Mouse (Mus musculus) brain, adult 2 months (tissue): ENCODE measurements around the gene Ift43.

Experiments used
- DNase-seq: peaks from one replicate; pipeline ENCODE4 v3.0.0; 2011; ENCODE audit warnings: low read depth, low spot score

Gene Ift43

DNA sequence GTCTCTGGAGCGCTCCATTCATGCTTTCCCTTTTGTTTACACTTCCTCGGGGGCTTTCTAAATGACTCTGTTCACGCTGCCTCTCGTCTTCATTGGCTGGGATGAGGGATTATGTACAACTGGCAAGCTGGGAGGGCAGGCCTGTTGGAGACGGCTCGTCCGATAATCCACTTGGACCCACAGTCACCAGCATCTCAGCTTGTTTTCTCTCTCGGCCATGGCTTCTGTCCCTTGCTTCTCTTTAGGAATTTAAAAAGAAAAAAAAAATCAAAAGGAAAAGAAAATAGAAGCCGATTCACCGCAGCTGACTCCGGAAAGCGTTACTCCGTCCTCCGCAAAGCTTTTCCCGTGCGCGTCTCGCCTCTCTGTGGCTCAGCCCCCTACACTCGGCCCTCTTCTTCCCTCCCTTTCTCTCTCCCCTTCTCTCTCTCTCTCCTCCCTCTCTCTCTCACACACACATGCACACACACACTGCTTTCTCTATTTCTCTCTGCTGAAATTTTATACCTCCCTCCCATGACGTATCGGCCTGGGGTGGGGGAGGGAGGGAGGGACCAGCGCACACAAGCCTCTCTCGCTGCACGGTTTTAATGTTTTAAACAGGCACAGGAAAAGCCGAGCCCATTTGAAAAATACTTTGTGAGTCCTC is 3.7 kb upstream of the Ift43 start, which contains the start of gene Tgfb3:
Gene Tgfb3, minus strand, starts transcription at position 489 of the 649 bp plus-strand sequence.
- DNase-seq, result peak; percentile 88

DNA sequence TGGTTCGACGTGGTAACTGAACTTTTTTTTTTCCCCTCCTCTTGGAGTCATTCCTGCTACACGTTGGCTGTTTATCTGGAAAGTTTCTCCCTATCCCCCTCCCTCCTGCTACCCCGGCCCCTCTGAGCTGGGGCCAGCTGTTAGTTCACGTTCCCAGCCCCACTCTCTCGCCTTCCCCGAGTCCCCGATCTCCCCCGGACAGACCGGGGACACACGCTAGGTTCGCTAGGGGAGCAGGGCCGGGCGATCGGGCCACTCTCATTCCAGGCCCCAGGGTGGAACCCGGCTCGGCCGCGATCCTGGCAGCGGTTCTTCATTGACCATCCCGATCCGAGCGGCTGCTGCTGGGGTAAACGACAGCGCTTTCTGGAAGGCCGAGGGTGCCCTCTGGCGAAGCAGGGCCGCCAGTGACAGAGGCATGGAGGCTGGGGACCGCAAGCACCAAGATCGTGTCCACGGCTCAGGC is 3.1 kb upstream of the Ift43 start:
- DNase-seq, result peak; percentile 95

GRCm38 (mm10) chr12:86085873-86086272 is 3.5 kb downstream of the Ift43 start:
- DNase-seq, result peak; percentile 89

DNA sequence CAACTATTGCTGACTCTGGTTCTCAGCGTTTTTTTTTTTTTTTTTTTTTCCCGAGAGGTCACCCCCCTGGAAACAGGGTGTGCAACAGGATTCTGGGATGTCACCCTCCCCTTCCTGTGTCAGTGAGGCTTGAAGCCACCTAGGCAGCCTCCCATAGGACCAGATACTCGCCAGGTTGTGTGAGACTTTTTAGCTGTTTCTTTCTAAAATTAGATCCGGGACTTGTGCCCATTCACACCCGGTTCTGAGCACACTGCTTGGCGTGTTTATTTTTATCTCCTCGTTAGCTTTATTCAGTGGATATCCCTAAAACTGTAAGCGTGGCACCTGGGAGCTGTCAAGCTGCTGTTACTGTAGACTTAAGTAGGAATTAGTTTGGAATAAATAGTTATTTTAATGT is 4.2 kb downstream of the Ift43 start:
- DNase-seq, result peak; percentile 84

DNA sequence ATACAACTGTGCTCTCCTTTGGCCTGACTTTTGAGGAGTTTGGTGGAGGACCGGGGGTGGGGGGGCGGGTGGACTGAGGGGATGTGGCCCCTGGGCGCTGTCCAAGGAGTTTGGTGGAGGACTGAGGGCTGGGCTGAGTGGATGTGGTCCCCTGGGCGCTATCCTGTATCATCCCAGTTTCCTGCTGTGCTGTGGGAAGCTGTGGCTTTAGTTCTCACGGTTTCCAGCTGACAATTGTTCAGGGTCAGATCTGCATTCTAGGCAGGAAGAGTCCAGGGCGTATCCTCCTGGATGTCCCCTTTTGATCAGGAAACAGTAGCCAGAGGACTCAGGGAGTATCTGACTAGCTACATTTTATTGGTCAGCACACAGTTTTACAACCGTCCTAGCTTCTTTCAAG is 5.7 kb downstream of the Ift43 start:
- no peak for DNase-seq

GRCm38 (mm10) chr12:86090764-86091163 is 8.4 kb downstream of the Ift43 start:
- DNase-seq, result peak; percentile 72

GRCm38 (mm10) chr12:86091601-86092132 is 9.3 kb downstream of the Ift43 start:
- peak; percentile 75 for DNase-seq

GRCm38 (mm10) chr12:86094075-86094474 is 11.7 kb downstream of the Ift43 start:
- DNase-seq, result no peak

DNA sequence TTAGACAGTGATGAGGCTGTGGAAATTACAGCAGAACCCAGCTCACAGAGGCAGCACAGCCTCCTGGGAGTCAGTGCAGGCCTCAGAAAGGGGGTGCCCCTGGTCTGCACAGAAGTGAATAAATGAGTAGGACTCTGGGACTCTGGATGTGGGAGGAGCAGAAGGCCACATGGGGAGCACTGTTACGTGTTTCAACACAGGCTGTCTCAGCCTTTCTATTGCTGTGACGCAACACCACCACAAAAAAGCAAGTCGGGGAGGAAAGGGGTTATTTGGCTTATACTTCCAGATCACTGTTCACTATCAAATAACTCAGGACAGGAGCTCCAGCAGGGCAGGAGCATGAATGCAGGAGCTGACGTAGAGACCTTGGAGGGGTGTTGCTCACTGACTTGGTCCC is 13.5 kb downstream of the Ift43 start:
- no peak for DNase-seq

DNA sequence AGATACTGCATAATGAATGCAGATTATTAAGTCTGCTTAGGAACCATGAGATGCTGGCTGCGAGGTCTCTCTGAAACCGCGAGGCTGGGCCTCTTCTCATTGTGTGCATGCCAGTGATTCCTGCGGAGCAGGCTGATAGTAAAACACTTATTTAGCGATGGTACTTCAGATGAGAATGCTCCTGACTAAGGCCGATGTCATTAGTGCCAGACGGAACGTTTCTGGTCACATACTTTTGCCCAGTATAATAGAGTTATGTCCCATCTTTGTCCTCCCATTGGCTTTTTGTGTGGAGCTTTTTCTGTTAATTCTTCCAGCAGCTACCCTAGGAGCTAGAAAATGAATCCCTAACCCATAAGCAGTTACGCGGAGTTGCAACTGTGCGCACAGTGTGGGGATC is 15.4 kb downstream of the Ift43 start:
- no peak for DNase-seq

DNA sequence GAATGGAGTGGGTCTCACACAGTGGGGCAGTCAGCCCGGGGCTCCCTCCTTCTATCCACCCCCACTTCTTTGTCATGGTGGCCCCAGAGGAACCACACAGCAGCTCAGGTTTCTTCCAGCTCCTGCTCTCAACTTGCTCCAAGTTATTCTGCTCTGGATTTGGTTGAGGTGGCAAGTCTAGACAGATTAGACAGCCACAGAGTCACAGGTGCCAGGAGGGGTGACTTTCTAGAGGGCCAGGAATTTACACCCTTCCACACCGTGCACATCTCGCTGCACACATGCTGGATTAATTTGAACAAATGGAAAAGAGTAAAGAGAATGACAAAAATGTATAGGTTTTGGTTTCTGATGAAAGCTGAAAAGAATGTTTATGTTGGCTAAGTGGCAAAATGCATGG is 18.4 kb downstream of the Ift43 start:
- no peak for DNase-seq

- DNase-seq, result peak; percentile 47
Observed at GRCm38 (mm10) chr12:86102686-86103085, 20.3 kb downstream of the Ift43 start.

GRCm38 (mm10) chr12:86103391-86103790 is 21.1 kb downstream of the Ift43 start:
- peak; percentile 90 for DNase-seq

- DNase-seq, result no peak
Observed at GRCm38 (mm10) chr12:86103852-86104251, 21.5 kb downstream of the Ift43 start.

DNA sequence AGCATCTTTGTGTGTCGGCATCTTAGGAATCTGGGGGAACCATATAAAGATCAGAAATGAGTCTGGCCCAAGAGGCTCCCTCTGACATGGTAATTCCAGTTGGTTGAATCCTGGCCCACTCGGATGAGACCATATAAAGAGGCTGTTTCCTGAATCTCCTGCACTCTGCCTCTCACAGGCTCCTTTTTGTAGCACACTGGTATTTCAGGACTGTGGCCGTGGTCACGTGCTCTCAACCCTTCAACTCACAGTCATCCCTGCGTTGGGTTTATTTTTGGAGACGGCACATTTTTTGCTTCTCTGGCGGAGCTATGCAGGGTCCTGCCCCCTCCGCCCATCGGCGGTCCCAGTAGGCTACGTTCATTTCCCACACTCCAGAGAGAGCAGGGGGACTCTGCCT is 22.0 kb downstream of the Ift43 start:
- DNase-seq, result peak; percentile 54

DNA sequence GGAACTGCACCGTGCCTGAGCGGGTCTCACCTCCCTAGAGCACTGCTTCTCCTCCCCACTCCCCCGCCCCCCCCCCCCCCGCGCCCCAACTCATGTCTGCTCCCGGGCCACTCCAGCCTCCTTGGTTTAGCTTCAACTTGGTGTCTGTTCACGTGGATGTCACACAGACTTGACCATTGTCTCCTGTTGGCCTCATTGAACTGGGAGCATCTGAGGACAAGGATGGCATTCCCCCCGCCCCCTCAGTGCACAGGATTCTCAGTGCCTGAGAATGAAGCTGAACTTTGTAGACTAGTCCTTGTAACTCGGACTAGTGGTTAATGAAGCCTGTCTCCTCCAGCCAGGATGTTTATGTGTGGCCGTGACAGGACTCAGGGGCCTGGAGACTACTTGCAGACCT is 23.2 kb downstream of the Ift43 start:
- DNase-seq, result peak; percentile 82

DNA sequence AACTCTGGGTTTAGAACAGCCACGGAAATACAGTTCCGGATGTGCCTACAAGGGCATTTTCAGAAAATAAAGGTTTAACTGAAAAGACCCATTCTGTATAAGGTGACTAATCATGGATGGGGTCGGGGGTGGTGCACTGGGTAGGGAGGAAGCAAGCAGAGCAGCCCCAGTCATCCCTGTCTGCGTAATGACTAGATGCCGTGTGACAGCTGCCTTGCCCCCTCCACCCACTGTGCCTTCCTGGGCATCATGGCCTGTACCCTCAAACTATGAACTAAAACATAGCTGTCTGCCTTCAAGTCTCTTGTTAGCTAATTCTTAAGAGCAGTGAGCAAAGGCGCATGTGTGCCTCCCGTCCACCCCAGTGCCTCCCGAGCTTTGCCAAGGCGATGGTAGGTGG is 23.7 kb downstream of the Ift43 start:
- DNase-seq, result peak; percentile 56

DNA sequence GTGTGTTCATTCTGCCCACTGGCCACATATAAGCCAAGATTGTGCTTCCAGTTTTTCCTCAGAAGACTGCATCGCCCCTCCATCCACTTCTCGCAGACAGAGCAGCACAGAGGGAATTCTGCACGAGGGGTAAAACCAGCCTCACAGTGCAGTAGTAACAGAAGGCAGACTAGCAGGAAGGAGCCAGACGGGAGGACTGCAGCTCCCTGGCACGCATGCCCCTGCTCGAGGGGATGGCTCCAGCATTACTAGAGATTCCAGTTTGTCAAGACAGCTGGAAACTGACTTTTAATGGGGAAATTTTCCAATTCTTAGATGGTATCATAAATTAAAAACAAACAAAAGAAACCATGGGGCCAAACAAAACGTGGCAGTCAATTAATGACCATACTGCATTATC is 25.3 kb downstream of the Ift43 start:
- DNase-seq, result no peak

DNA sequence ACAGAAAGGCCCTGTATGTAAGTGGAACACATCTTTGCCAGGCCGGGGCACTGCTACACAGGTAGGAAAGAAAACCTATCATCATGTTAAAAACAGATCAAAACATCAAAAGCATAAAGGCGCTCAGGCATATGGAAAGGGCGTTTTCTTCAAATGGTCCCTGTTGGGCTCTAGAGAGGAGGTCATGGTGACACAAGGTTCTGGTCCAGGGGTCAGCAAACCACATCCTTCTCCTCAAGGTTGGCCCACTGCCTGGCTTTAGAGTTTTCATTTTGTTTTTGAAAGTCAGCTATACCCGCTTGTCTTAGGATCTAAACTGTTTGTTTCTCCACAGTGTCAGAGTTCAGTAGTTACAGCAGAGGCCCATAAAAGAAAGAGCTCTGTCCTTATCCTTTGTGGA is 27.2 kb downstream of the Ift43 start:
- DNase-seq, result no peak

GRCm38 (mm10) chr12:86110637-86111036 is 28.3 kb downstream of the Ift43 start:
- DNase-seq, result peak; percentile 39

GRCm38 (mm10) chr12:86116295-86116835 is 34.0 kb downstream of the Ift43 start:
- DNase-seq, result no peak

DNA sequence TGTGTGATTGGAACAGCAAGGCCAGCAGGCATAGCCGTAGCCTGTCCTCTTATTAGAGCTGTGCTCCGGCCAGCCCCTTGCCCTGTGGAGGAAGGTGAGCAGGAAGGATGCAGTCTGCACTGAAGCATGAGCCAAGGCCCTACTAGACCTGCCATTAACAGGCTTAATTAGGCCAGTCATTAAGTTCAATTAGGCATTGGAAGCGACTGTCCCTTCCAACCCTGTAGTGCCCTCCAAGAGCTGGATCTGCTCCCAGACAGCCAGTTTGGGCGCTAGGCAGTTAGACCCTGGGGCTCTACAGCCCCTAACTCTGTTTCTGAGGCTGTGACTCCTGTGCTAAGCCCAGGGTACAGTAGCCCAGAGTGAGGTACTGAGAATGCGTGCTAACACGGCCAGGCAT is 41.7 kb downstream of the Ift43 start:
- no peak for DNase-seq

- DNase-seq, result no peak
Observed at GRCm38 (mm10) chr12:86128122-86128521, 45.8 kb downstream of the Ift43 start.
